Mouse (Mus musculus): ENCODE data around the gene E2f1.

E2f1 gene

GRCm38 (mm10) chr2:154550937-154551336, 18.8 kb downstream of the E2f1 start:
- DNase-seq (ENCODE audit: low read depth) = no peak

GRCm38 (mm10) chr2:154549886-154550189, 19.9 kb downstream of the E2f1 start:
- no peak for DNase-seq (ENCODE audit: low read depth)

GRCm38 (mm10) chr2:154549127-154549885, 20.4 kb downstream of the E2f1 start:
- peak; percentile 61 for DNase-seq (ENCODE audit: low read depth)

- DNase-seq (ENCODE audit: low read depth) = no peak
Measured at GRCm38 (mm10) chr2:154548688-154549087, 21.0 kb downstream of the E2f1 start.

- DNase-seq (ENCODE audit: low read depth) = no peak
Measured at GRCm38 (mm10) chr2:154546711-154547110, 23.0 kb downstream of the E2f1 start, which contains the start of gene 1700003F12Rik. Gene 1700003F12Rik (plus strand): TSS chr2:154547085.

- DNase-seq (ENCODE audit: low read depth) = no peak
Measured at GRCm38 (mm10) chr2:154543567-154544347, 25.9 kb downstream of the E2f1 start.

- no peak for DNase-seq (ENCODE audit: low read depth)
Measured at GRCm38 (mm10) chr2:154541630-154542029, 28.1 kb downstream of the E2f1 start.

- peak; percentile 38 for DNase-seq (ENCODE audit: low read depth)
Measured at GRCm38 (mm10) chr2:154539720-154540119, 30.0 kb downstream of the E2f1 start.

GRCm38 (mm10) chr2:154538710-154539109, 31.0 kb downstream of the E2f1 start:
- DNase-seq (ENCODE audit: low read depth) = no peak

GRCm38 (mm10) chr2:154538310-154538709, 31.4 kb downstream of the E2f1 start:
- no peak for DNase-seq (ENCODE audit: low read depth)

GRCm38 (mm10) chr2:154534704-154535270, 34.9 kb downstream of the E2f1 start:
- no peak for DNase-seq (ENCODE audit: low read depth)

- no peak for DNase-seq (ENCODE audit: low read depth)
Measured at GRCm38 (mm10) chr2:154532888-154533287, 36.8 kb downstream of the E2f1 start.

GRCm38 (mm10) chr2:154526531-154526930, 43.2 kb downstream of the E2f1 start:
- DNase-seq (ENCODE audit: low read depth) = no peak

- DNase-seq (ENCODE audit: low read depth) = no peak
Measured at GRCm38 (mm10) chr2:154525285-154525684, 44.4 kb downstream of the E2f1 start.

GRCm38 (mm10) chr2:154522334-154522733, 47.4 kb downstream of the E2f1 start:
- DNase-seq (ENCODE audit: low read depth) = no peak

GRCm38 (mm10) chr2:154521449-154521848, 48.2 kb downstream of the E2f1 start:
- no peak for DNase-seq (ENCODE audit: low read depth)

- no peak for DNase-seq (ENCODE audit: low read depth)
Measured at GRCm38 (mm10) chr2:154517424-154517823, 52.3 kb downstream of the E2f1 start.

- DNase-seq (ENCODE audit: low read depth) = no peak
Measured at GRCm38 (mm10) chr2:154516944-154517343, 52.7 kb downstream of the E2f1 start.

- DNase-seq (ENCODE audit: low read depth) = no peak
Measured at GRCm38 (mm10) chr2:154510141-154510540, 59.6 kb downstream of the E2f1 start.

Data from induced T-regulatory cell, adult 2 months (primary cell).